Mouse (Mus musculus) layer of hippocampus, adult 18-20 months (tissue): ENCODE data around the gene Elmo2. TPM values are rescaled to one million over a fixed set of nuclear protein-coding genes. Genes with fewer than 3 reads are reported as not detected.

Source experiments
- total RNA-seq, 2 experiments: library from RNA; stranded (reverse); gene quantifications; 2 replicates each; pipeline ENCODE4 v1.2.3; 2021

Elmo2 gene
- total RNA-seq, 2 experiments from 2014 or later: 174 to 179 TPM

Other genes starting within 250 kb of the Elmo2 start
- gene 1700025C18Rik, start 235.7 kb downstream of the Elmo2 start, total RNA-seq: not detected
- gene Cdh22, start 91.6 kb downstream of the Elmo2 start, total RNA-seq: 10 to 100 TPM; 14.3 to 23.1 TPM
- gene Slc35c2, start 38.6 kb downstream of the Elmo2 start, total RNA-seq: 100 to 1,000 TPM in 1 of 2 experiments, 10 to 100 TPM in 1; 96.3 to 101 TPM
- gene Zfp663, start 42.2 kb upstream of the Elmo2 start, total RNA-seq: under 1 TPM in 1 of 2 experiments, not detected in 1; 0.10 TPM
- gene Zfp334, start 61.8 kb upstream of the Elmo2 start, total RNA-seq: 10 to 100 TPM; 14.6 to 15.9 TPM
- not detected for gene Ocstamp, start 73.9 kb upstream of the Elmo2 start, total RNA-seq
- 1 to 10 TPM; 7.2 to 9.3 TPM for gene Slc13a3, start 146.8 kb upstream of the Elmo2 start, total RNA-seq
- 10 to 100 TPM; 19.2 to 21.7 TPM for gene Trp53rka, start 166.8 kb upstream of the Elmo2 start, total RNA-seq
- gene Slc2a10, start 177.3 kb upstream of the Elmo2 start, total RNA-seq: 1 to 10 TPM in 1 of 2 experiments, under 1 TPM in 1; 0.99 to 1.5 TPM